Mouse (Mus musculus) adrenal gland, adult 18-20 months (tissue): ENCODE measurements around the gene Zbtb20. TPM values are rescaled to one million over a fixed set of nuclear protein-coding genes. Genes with fewer than 3 reads are reported as not detected.

ENCODE experiments used
- DNase-seq, 2 experiments: peaks; one replicate each; pipeline ENCODE4 v3.0.0; 2021 to 2022; ENCODE audit warnings: low spot score in 2 of 2
- total RNA-seq, 2 experiments: library from RNA; stranded (reverse); gene quantifications; 1 replicate in 1 of 2; 2 replicates in 1 of 2; pipeline ENCODE4 v1.2.3; 2021

Gene Zbtb20
- total RNA-seq, 2 experiments from 2014 or later, result 101 to 109 TPM

GRCm38 (mm10) chr16:43431514-43432371 is 556.1 kb downstream of the Zbtb20 start:
- no peak for DNase-seq

- DNase-seq, result no peak
Observed at GRCm38 (mm10) chr16:43434941-43435340, 559.3 kb downstream of the Zbtb20 start.

GRCm38 (mm10) chr16:43438878-43439371 is 563.2 kb downstream of the Zbtb20 start:
- DNase-seq, result no peak

GRCm38 (mm10) chr16:43441392-43441791 is 565.7 kb downstream of the Zbtb20 start:
- no peak for DNase-seq

- DNase-seq, result no peak
Observed at GRCm38 (mm10) chr16:43443034-43443433, 567.4 kb downstream of the Zbtb20 start.

- no peak for DNase-seq
Observed at GRCm38 (mm10) chr16:43448141-43448981, 572.7 kb downstream of the Zbtb20 start.

- DNase-seq, result no peak
Observed at GRCm38 (mm10) chr16:43454370-43454934, 578.8 kb downstream of the Zbtb20 start.

- no peak for DNase-seq
Observed at GRCm38 (mm10) chr16:43456446-43457172, 580.9 kb downstream of the Zbtb20 start.

- no peak for DNase-seq
Observed at GRCm38 (mm10) chr16:43457814-43458213, 582.1 kb downstream of the Zbtb20 start.

GRCm38 (mm10) chr16:43458726-43459223 is 583.1 kb downstream of the Zbtb20 start:
- no peak for DNase-seq

GRCm38 (mm10) chr16:43461745-43462378 is 586.2 kb downstream of the Zbtb20 start:
- no peak for DNase-seq

- no peak for DNase-seq
Observed at GRCm38 (mm10) chr16:43462470-43463455, 587.1 kb downstream of the Zbtb20 start.

- DNase-seq, result no peak
Observed at GRCm38 (mm10) chr16:43463684-43464475, 588.2 kb downstream of the Zbtb20 start.

- peak; percentile 36 to 40 for DNase-seq
Observed at GRCm38 (mm10) chr16:43464476-43465080, 588.9 kb downstream of the Zbtb20 start.

GRCm38 (mm10) chr16:43465368-43465839 is 589.7 kb downstream of the Zbtb20 start:
- DNase-seq, result no peak

- DNase-seq, result no peak
Observed at GRCm38 (mm10) chr16:43465921-43466748, 590.5 kb downstream of the Zbtb20 start.

- DNase-seq, result no peak
Observed at GRCm38 (mm10) chr16:43466749-43467065, 591.0 kb downstream of the Zbtb20 start.
